Mouse (Mus musculus) thymus, postnatal 10 days (tissue): ENCODE data around the gene Lamc2.

Source experiments
- DNase-seq, 2 experiments: peaks; one replicate each; pipeline ENCODE4 v3.0.0; 2021; ENCODE audit warnings: low spot score in 2 of 2

The Lamc2 gene

GRCm38 (mm10) chr1:153180160-153180559, 6.1 kb downstream of the Lamc2 start:
- no peak for DNase-seq

GRCm38 (mm10) chr1:153174801-153175200, 11.4 kb downstream of the Lamc2 start:
- DNase-seq, result no peak

- no peak for DNase-seq
Observed at GRCm38 (mm10) chr1:153173276-153173675, 13.0 kb downstream of the Lamc2 start.

- no peak for DNase-seq
Observed at GRCm38 (mm10) chr1:153172291-153172731, 13.9 kb downstream of the Lamc2 start.

GRCm38 (mm10) chr1:153171011-153171410, 15.2 kb downstream of the Lamc2 start:
- no peak for DNase-seq

- DNase-seq, result no peak
Observed at GRCm38 (mm10) chr1:153168293-153168692, 18.0 kb downstream of the Lamc2 start.

GRCm38 (mm10) chr1:153163831-153164230, 22.4 kb downstream of the Lamc2 start:
- no peak for DNase-seq

- DNase-seq, result no peak
Observed at GRCm38 (mm10) chr1:153159137-153159536, 27.1 kb downstream of the Lamc2 start.

- DNase-seq, result no peak
Observed at GRCm38 (mm10) chr1:153157021-153157623, 29.1 kb downstream of the Lamc2 start.

- no peak for DNase-seq
Observed at GRCm38 (mm10) chr1:153155364-153155763, 30.9 kb downstream of the Lamc2 start.

- DNase-seq, result peak; percentile 22 to 41
Observed at GRCm38 (mm10) chr1:153153619-153154137, 32.6 kb downstream of the Lamc2 start.

GRCm38 (mm10) chr1:153152594-153152993, 33.7 kb downstream of the Lamc2 start:
- no peak for DNase-seq

- no peak for DNase-seq
Observed at GRCm38 (mm10) chr1:153145791-153146190, 40.5 kb downstream of the Lamc2 start.

GRCm38 (mm10) chr1:153144021-153144420, 42.2 kb downstream of the Lamc2 start:
- no peak for DNase-seq

- peak; percentile 71 to 78 for DNase-seq
Observed at GRCm38 (mm10) chr1:153140747-153141228, 45.5 kb downstream of the Lamc2 start.

GRCm38 (mm10) chr1:153140265-153140664, 46.0 kb downstream of the Lamc2 start:
- no peak for DNase-seq

- no peak for DNase-seq
Observed at GRCm38 (mm10) chr1:153139635-153140034, 46.6 kb downstream of the Lamc2 start.

GRCm38 (mm10) chr1:153138486-153138885, 47.8 kb downstream of the Lamc2 start:
- DNase-seq, result no peak

- no peak for DNase-seq
Observed at GRCm38 (mm10) chr1:153136647-153137046, 49.6 kb downstream of the Lamc2 start.

GRCm38 (mm10) chr1:153133865-153134781, 52.1 kb downstream of the Lamc2 start:
- no peak for DNase-seq

- DNase-seq, result no peak
Observed at GRCm38 (mm10) chr1:153129992-153130713, 56.1 kb downstream of the Lamc2 start.

- no peak for DNase-seq
Observed at GRCm38 (mm10) chr1:153128780-153129179, 57.5 kb downstream of the Lamc2 start.
